Mouse (Mus musculus) olfactory bulb, adult 2 months (tissue): Measurements from ENCODE around the gene Arl5b.

Source experiments
- CTCF ChIP-seq: fragments of 200-500 bp; IDR thresholded peaks from 2 replicates; pipeline ENCODE4 v1.5.1; 2012; ENCODE audit warnings: low read depth, mild to moderate bottlenecking, low read length, moderate library complexity; ENCODE audit not compliant: insufficient read depth
- POLR2A ChIP-seq: fragments of 200-500 bp; IDR thresholded peaks from 2 replicates; pipeline ENCODE4 v1.6.1; 2012; ENCODE audit warnings: mild to moderate bottlenecking, low read depth, low read length, moderate library complexity; ENCODE audit not compliant: insufficient read depth

- TF ChIP-seq CTCF = no peak
- TF ChIP-seq POLR2A = no peak
Observed at GRCm38 (mm10) chr2:15087308-15087707, 38.1 kb downstream of the Arl5b start.
